In genomic region chr19:47882151-47882881, GRCm38 (mm10) we compare ENCODE assay signal across 7 mouse cellular contexts. TPM values are rescaled to one million over a fixed set of nuclear protein-coding genes. Genes with fewer than 3 reads are reported as not detected.
DNase-seq lines count a peak whose midpoint lies in the region; ATAC-seq and TF ChIP-seq lines count a peak whose summit lies in the region.

No protein-coding gene starts in this region.

- no peak overlapping the region for H3K4me3 ChIP-seq in gastrocnemius, adult 2 months
- no peak overlapping the region for H3K4me3 ChIP-seq in intestine, embryonic 15.5 days (replicated peaks)
- H3K4me3 ChIP-seq in midbrain, embryonic 12.5 days = no peak overlapping the region

- H3K27me3 ChIP-seq in intestine, embryonic 15.5 days (replicated peaks) = no peaks in the 10 kb centered on the region
- H3K27me3 ChIP-seq in midbrain, embryonic 12.5 days = no peaks in the 10 kb centered on the region

- H3K9me3 ChIP-seq in intestine, embryonic 15.5 days = no peaks in the 10 kb centered on the region
- no peaks in the 10 kb centered on the region for H3K9me3 ChIP-seq in midbrain, embryonic 12.5 days

- WGBS in intestine, embryonic 15.5 days = 27% methylated on average over 11 of the region's 11 CpGs
- WGBS in midbrain, embryonic 12.5 days = 29% methylated on average over 11 of the region's 11 CpGs

- peak; percentile 75 for ATAC-seq in activated CD4-positive, CD25-positive, alpha-beta regulatory T cell, adult 4 months
- ATAC-seq in intestine, embryonic 15.5 days = peak; percentile 60
- ATAC-seq in midbrain, embryonic 12.5 days (ENCODE audit: low FRiP score, low read depth) = peak; percentile 81

- H3K9ac ChIP-seq in intestine, embryonic 15.5 days = no peak overlapping the region
- no peak overlapping the region for H3K9ac ChIP-seq in midbrain, embryonic 12.5 days (replicated peaks)

- intact Hi-C loops in gastrocnemius, adult 2 months (cut with DNase I) = loop anchor here (1.0 kb wide), 1 partner anchor 50 kb away; no protein-coding TSS in a partner anchor
- intact Hi-C loops in left cerebral cortex, postnatal 25 days (cut with DNase I) = loop anchor here (1.0 to 10.0 kb wide), 2 partner anchors 50 to 1382 kb away; no protein-coding TSS in a partner anchor

- DNase-seq in cerebellum, postnatal 36 days = peak; percentile 78 to 81
- peak; percentile 79 for DNase-seq in gastrocnemius, adult 2 months
- peak; percentile 73 to 76 for DNase-seq in left cerebral cortex, postnatal 25 days (ENCODE audit: low spot score in 2 of 2)
- peak; percentile 76 for DNase-seq in skeletal muscle tissue, adult 2 months (ENCODE audit: low read depth, low spot score)

- TF ChIP-seq CTCF in gastrocnemius, adult 2 months (IDR thresholded peaks at IDR 0.05) = no peak; the same call in 1 of the 2 replicates

- no peak overlapping the region for H3K4me2 ChIP-seq in intestine, embryonic 15.5 days (replicated peaks)
- no peak overlapping the region for H3K4me2 ChIP-seq in midbrain, embryonic 12.5 days (replicated peaks)

- H3K27ac ChIP-seq in gastrocnemius, adult 2 months = no peak overlapping the region
- H3K27ac ChIP-seq in intestine, embryonic 15.5 days = no peak overlapping the region
- H3K27ac ChIP-seq in midbrain, embryonic 12.5 days (replicated peaks) = no peak overlapping the region

- no peaks in the 10 kb centered on the region for H3K36me3 ChIP-seq in intestine, embryonic 15.5 days
- no peaks in the 10 kb centered on the region for H3K36me3 ChIP-seq in midbrain, embryonic 12.5 days

- H3K4me1 ChIP-seq in intestine, embryonic 15.5 days (replicated peaks) = 0 out of 2 replicates have a peak, but pooled peaks cover 2% of the 10 kb centered on the region
- H3K4me1 ChIP-seq in midbrain, embryonic 12.5 days = no peaks in the 10 kb centered on the region

RNA-seq across cellular contexts. Expression of gene Gsto2, which starts 17.0 kb away (rescaled TPM):
- polyA plus RNA-seq in activated CD4-positive, CD25-positive, alpha-beta regulatory T cell, adult 4 months (2017; shearing (Covaris generic)) = under 1 TPM in 1 of 2 experiments, not detected in 1; 0.74 TPM
- total RNA-seq in gastrocnemius, adult 2 months (2021) = under 1 TPM; 0.51 to 0.73 TPM
- 0.68 and 0.97 TPM in 2 replicates for polyA plus RNA-seq in intestine, embryonic 15.5 days (2015; fragmentation: Nextera tagmentation; extraction: Ambion mirVana)
- 1 to 10 TPM; 1.6 to 1.7 TPM for total RNA-seq in left cerebral cortex, postnatal 25 days (2021)
- polyA plus RNA-seq in midbrain, embryonic 12.5 days (2016; fragmentation: Nextera tagmentation; extraction: Ambion mirVana) = 0.73 and 1.5 TPM in 2 replicates

RNA-seq across cellular contexts. Expression of gene Gsto1, which starts 27.5 kb away (rescaled TPM):
- polyA plus RNA-seq in activated CD4-positive, CD25-positive, alpha-beta regulatory T cell, adult 4 months (2017; shearing (Covaris generic)) = 10 to 100 TPM; 27.1 to 29.5 TPM
- 10 to 100 TPM; 43.7 to 70.1 TPM for total RNA-seq in gastrocnemius, adult 2 months (2021)
- polyA plus RNA-seq in intestine, embryonic 15.5 days (2015; fragmentation: Nextera tagmentation; extraction: Ambion mirVana) = 468 and 476 TPM in 2 replicates
- 10 to 100 TPM; 51.7 to 52.6 TPM for total RNA-seq in left cerebral cortex, postnatal 25 days (2021)
- polyA plus RNA-seq in midbrain, embryonic 12.5 days (2016; fragmentation: Nextera tagmentation; extraction: Ambion mirVana) = 66.4 and 77.5 TPM in 2 replicates

RNA-seq across cellular contexts. Expression of gene Cfap43, which starts 36.8 kb away (rescaled TPM):
- polyA plus RNA-seq in activated CD4-positive, CD25-positive, alpha-beta regulatory T cell, adult 4 months (2017; shearing (Covaris generic)) = under 1 TPM; 0.28 to 0.32 TPM
- total RNA-seq in gastrocnemius, adult 2 months (2021) = under 1 TPM in 1 of 2 experiments, not detected in 1; 0.11 TPM
- polyA plus RNA-seq in intestine, embryonic 15.5 days (2015; fragmentation: Nextera tagmentation; extraction: Ambion mirVana) = 0.11 and 0.28 TPM in 2 replicates
- total RNA-seq in left cerebral cortex, postnatal 25 days (2021) = under 1 TPM; 0.16 to 0.64 TPM
- 0.13 and 0.14 TPM in 2 replicates for polyA plus RNA-seq in midbrain, embryonic 12.5 days (2016; fragmentation: Nextera tagmentation; extraction: Ambion mirVana)

RNA-seq across cellular contexts. Expression of gene Itprip, which starts 36.8 kb away (rescaled TPM):
- 10 to 100 TPM in 1 of 2 experiments, 1 to 10 TPM in 1; 6.2 to 11.9 TPM for polyA plus RNA-seq in activated CD4-positive, CD25-positive, alpha-beta regulatory T cell, adult 4 months (2017; shearing (Covaris generic))
- under 1 TPM; 0.75 to 0.99 TPM for total RNA-seq in gastrocnemius, adult 2 months (2021)
- polyA plus RNA-seq in intestine, embryonic 15.5 days (2015; fragmentation: Nextera tagmentation; extraction: Ambion mirVana) = 9.8 and 10.7 TPM in 2 replicates
- 1 to 10 TPM in 1 of 2 experiments, under 1 TPM in 1; 0.94 to 1.2 TPM for total RNA-seq in left cerebral cortex, postnatal 25 days (2021)
- polyA plus RNA-seq in midbrain, embryonic 12.5 days (2016; fragmentation: Nextera tagmentation; extraction: Ambion mirVana) = 16.3 and 18.9 TPM in 2 replicates

RNA-seq across cellular contexts. Expression of gene Cfap58, which starts 55.2 kb away (rescaled TPM):
- polyA plus RNA-seq in activated CD4-positive, CD25-positive, alpha-beta regulatory T cell, adult 4 months (2017; shearing (Covaris generic)) = under 1 TPM in 1 of 2 experiments, not detected in 1; 0.37 TPM
- not detected for total RNA-seq in gastrocnemius, adult 2 months (2021)
- not detected in 2 replicates for polyA plus RNA-seq in intestine, embryonic 15.5 days (2015; fragmentation: Nextera tagmentation; extraction: Ambion mirVana)
- under 1 TPM; 0.21 to 0.55 TPM for total RNA-seq in left cerebral cortex, postnatal 25 days (2021)
- 0.20 and 0.27 TPM in 2 replicates for polyA plus RNA-seq in midbrain, embryonic 12.5 days (2016; fragmentation: Nextera tagmentation; extraction: Ambion mirVana)
